Mouse (Mus musculus) heart, postnatal 10 days (tissue): Measurements from ENCODE around the gene Maged1. TPM values are rescaled to one million over a fixed set of nuclear protein-coding genes. Genes with fewer than 3 reads are reported as not detected.

ENCODE experiments used
- total RNA-seq, 2 experiments: library from RNA; stranded (reverse); gene quantifications; 2 replicates each; pipeline ENCODE4 v1.2.3; 2021

Gene Maged1
- total RNA-seq, 2 experiments from 2014 or later: 190 to 197 TPM

Other genes with a start within 250 kb of the Maged1 start
- not detected for gene Fam90a1b, start 175.4 kb downstream of the Maged1 start, total RNA-seq
- 100 to 1,000 TPM; 186 to 197 TPM for gene Apoo, start 175.0 kb downstream of the Maged1 start, total RNA-seq
- 1 to 10 TPM; 1.2 to 1.4 TPM for gene Gspt2, start 93.9 kb upstream of the Maged1 start, total RNA-seq
- gene Zxdb, start 182.4 kb upstream of the Maged1 start, total RNA-seq: 1 to 10 TPM; 6.2 to 6.9 TPM